Mouse (Mus musculus): ENCODE data around the gene Ufc1.

The Ufc1 gene

DNA sequence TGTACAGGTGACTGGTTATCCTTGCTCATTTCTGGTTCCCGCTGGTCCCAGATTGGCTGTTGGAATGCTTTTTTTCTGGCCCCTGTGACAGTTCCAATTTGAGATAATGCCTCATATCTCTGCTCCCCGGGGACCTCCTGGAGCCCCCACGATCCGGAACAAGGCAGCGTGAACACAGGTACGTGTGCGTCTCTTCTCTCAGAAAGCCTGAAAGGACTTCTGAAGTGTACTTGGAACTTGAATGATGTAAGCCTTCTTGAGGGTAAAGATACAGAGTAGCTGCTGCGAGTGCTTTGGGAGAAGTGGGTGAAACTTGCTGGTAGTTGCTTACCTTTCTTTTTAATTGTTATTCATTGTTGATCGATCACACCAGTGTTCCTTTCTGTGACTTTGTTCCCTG, 23.6 kb downstream of the Ufc1 start:
- peak; percentile 78 for DNase-seq (ENCODE audit: low spot score)

GRCm38 (mm10) chr1:171270573-171270900, 24.3 kb downstream of the Ufc1 start:
- no peak for DNase-seq (ENCODE audit: low spot score)

DNA sequence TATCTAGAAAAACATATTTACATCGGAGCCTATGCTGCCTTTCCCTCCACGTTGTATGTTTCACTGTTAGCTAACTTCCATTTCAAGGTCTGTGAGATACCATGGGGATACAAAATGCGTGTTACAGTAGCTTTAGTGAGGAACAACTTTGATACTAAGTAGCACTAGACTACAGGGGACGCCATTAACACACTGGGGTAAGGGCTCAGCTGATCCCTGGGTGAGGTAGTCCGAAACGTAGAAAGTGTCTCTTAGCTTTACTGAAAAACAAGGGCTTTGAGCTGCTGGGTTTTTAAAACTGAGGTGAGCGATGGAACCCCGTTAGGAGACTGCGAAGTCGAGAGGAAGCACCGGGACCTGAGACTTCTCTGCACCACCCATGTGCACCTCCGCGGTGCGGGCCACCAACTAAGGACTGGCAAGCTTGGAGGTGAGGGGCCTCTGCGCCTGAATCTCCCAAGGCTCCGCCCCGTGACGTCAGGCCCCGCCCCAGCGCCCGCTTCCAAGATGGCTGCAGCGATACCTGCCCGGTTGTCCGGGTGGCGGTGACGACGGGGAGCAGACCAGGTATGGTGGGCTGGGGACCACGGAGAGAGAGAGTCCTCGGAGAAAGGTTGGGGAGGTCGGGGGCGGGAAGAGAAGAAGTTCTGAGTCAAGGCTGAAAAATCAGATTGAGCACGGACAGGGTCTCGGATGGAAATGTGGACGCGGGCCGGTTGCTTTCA, 24.8 kb downstream of the Ufc1 start, which contains the start of gene B4galt3:
TSS of gene B4galt3 (plus strand) at position 481 of the 725 bp plus-strand sequence.
- peak; percentile 91 for DNase-seq (ENCODE audit: low spot score)

GRCm38 (mm10) chr1:171268341-171268740, 26.5 kb downstream of the Ufc1 start:
- DNase-seq (ENCODE audit: low spot score), result no peak

DNA sequence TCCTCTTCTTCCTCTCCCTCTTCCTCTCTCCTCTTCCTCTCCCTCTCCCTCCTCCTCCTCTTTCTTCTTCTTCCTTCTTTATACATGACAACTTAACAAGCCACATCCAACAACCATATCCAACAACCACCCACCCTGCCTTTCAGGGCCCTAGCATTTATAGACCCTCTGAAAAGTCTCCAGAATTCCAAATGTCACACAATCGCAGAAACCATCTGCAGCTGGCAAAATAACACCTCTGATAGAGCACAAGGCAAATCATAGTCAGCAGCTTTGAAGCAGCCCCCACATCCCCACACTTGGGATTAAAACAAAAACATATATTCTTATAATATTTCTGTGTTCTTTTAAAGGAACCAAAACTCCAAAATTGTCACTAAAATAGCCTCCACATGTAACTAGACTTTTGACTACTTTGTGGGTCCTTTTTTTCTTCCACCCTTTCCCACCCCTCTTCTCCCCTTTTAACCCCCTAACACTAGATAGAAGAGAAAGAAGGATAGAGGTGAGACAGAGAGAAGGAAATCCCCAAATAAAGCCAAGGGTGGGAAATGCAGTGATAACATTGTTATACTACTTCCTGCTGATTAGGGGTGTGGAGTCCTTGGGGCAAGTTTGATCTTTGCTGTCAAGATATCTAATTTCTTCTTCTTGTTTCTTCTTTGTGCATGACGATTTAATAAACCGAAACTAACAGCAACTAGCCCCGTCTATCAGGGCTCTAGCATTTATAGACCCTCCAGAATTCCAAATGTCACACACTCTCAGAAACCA, 28.7 kb downstream of the Ufc1 start:
- DNase-seq (ENCODE audit: low spot score), result no peak

GRCm38 (mm10) chr1:171263666-171264461, 31.0 kb downstream of the Ufc1 start:
- no peak for DNase-seq (ENCODE audit: low spot score)

DNA sequence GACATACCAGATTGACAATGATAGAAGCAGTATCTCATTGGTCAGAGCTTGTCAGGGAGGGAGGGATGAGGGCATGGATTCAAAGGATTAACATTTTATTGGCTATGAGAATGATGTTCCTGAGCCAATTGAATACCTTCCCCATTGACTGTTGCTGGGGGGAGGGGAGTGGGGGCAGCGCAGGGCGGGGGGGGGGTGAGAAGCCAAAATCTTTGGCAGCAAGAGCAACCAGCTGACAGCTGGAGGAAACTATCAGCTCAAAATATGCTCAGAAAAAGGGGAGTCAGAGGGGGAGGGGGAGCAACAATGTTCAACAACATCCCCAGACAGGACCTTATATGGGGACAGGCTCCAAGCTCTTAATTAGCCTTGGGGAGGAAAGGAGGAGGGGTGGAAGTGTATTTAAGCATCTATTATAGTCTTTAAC, 31.6 kb downstream of the Ufc1 start:
- DNase-seq (ENCODE audit: low spot score), result no peak

- DNase-seq (ENCODE audit: low spot score), result no peak
Observed at GRCm38 (mm10) chr1:171262594-171263130, 32.2 kb downstream of the Ufc1 start.

DNA sequence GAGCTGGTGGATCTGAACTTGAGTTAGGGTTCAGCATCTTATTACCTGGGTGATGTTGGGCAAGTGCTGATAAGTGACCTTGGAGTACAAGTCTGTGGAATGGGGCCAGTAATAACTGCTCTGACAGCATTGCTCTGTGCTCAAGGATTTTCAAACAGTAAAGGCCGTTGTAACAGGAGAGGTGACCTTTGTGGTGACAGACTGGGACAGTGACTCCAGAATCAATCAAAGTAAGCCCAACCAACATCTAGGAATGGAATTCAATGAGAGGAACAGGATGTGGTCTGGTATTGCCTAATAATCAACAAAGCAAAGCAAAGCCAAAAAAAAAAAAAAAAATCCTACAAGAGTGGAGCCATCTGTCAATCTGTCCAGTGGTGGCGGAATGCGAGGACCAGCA, 34.5 kb downstream of the Ufc1 start:
- DNase-seq (ENCODE audit: low spot score), result no peak

- DNase-seq (ENCODE audit: low spot score), result no peak
Observed at GRCm38 (mm10) chr1:171258921-171259320, 35.9 kb downstream of the Ufc1 start.

DNA sequence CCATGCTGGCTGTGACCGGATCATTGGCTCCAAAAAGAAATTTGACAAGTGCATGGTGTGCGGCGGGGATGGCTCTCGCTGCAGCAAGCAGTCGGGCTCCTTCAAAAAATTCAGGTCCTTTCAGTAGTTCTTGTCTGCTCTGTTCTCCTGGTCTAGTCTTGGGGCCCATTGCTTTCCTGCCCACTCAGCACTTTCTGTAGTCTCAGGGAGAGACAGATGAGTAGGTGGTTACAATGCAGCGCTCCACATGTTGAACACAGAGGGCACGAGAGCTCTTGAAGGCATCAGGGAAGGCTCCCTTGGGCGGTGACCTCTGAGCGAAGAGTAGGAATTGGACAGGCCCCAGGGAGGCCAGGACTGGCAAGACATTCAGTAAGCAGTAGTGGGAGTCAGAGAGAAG, 37.0 kb downstream of the Ufc1 start:
- DNase-seq (ENCODE audit: low spot score), result no peak

- DNase-seq (ENCODE audit: low spot score), result peak; percentile 70
Observed at GRCm38 (mm10) chr1:171256937-171257548, 37.8 kb downstream of the Ufc1 start.

DNA sequence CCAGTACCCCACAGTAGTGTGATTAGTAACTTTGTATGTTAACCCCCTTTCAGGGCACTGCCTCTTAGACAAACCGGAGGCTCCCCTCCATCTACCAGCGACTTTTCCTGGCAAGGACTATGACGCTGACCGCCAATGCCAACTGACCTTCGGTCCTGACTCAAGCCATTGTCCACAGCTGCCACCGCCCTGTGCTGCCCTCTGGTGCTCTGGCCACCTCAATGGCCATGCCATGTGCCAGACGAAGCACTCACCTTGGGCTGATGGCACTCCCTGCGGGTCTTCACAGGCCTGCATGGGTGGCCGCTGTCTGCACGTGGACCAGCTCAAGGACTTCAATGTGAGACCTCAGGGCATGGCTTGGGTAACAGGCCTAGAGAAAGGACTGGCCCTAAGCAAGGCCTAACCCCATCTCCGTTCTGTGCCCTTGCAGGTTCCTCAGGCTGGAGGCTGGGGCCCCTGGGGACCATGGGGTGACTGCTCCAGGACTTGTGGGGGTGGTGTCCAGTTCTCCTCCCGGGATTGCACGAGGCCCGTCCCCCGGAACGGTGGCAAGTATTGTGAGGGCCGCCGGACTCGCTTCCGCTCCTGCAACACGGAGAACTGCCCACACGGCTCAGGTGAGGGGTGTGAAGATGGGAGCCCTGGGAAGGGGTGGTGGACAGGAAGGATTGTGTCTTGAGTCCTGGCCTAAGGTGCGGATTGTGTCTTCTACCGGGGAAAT, 38.6 kb downstream of the Ufc1 start:
- DNase-seq (ENCODE audit: low spot score), result no peak

DNA sequence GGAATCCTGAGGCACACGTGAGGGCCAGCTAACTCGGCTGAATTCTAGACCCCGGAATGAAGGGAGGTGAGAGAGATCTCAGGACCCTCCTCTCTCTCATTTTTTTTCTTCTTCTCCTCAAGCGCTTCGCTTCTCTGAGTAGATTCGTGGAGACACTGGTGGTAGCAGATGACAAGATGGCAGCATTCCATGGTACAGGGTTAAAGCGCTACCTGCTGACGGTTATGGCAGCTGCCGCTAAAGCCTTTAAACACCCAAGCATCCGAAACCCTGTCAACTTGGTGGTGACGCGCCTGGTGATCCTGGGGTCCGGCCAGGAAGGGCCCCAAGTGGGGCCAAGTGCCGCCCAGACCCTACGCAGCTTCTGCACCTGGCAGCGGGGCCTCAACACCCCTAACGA, 42.4 kb downstream of the Ufc1 start:
- no peak for DNase-seq (ENCODE audit: low spot score)

- no peak for DNase-seq (ENCODE audit: low spot score)
Observed at GRCm38 (mm10) chr1:171251594-171252324, 43.1 kb downstream of the Ufc1 start.

- no peak for DNase-seq (ENCODE audit: low spot score)
Observed at GRCm38 (mm10) chr1:171250680-171251593, 43.9 kb downstream of the Ufc1 start, which contains the start of gene Ndufs2. Ndufs2 (minus strand) TSS chr1:171251388.

GRCm38 (mm10) chr1:171249913-171250600, 44.8 kb downstream of the Ufc1 start, which contains the start of gene Adamts4:
Adamts4 (plus strand) TSS chr1:171250421.
- DNase-seq (ENCODE audit: low spot score), result no peak

DNA sequence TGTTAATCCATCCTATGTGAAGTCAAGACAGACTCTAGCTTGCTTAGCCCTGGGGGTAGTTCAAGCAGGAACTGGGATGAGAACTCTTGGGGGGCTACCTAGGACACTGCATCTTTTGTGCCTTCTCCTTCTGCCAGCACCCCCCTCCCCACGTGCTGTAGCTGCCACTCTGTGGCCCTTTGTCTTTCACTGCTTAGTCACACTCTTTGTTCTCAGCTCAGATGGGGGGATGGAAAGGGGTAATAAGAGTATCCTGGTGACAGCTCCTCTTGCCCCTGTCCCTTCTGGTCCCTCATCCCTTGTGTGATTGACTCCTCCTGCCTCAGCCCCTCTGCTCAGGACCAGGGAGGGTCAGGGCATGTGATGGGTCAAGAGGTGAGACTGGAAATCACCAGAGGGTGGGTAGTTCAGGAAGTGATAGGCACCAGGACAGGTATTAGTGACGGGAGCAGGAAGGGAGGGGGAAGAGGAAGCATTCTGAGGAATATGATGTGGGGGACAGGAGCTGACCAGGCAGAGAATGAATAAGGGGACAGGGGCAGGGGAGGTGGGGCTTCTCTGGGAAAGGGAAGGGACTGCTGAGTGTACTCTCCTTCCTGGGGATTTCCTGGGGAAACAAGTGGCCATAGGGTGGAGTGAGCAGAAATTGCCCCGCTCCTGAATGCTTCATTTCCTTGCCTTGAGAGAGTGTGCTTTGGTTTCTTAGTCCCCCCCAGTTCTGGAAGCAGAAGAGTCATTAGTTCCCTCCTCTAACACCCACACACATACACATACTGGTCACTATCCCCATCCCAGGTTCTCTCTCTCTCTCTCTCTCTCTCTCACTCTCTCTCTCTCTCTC, 46.2 kb downstream of the Ufc1 start:
- no peak for DNase-seq (ENCODE audit: low spot score)

Data from c-Kit-positive CD71-positive TER-119-positive erythroid progenitor cells, embryonic 14.5 days (primary cell).